Mouse (Mus musculus): ENCODE measurements around the gene Dctn5.

The Dctn5 gene

GRCm38 (mm10) chr7:122160037-122160436 lies 27.2 kb downstream of the Dctn5 start:
- no peak for DNase-seq (ENCODE audit: low spot score in 2 of 2)

- no peak for DNase-seq (ENCODE audit: low spot score in 2 of 2)
These were observed 30.9 kb downstream of the Dctn5 start for GRCm38 (mm10) chr7:122163766-122164165.

- no peak for DNase-seq (ENCODE audit: low spot score in 2 of 2)
These were observed 34.4 kb downstream of the Dctn5 start for GRCm38 (mm10) chr7:122167203-122167602.

GRCm38 (mm10) chr7:122170705-122171104 lies 37.9 kb downstream of the Dctn5 start:
- no peak for DNase-seq (ENCODE audit: low spot score in 2 of 2)

GRCm38 (mm10) chr7:122171613-122172012 lies 38.8 kb downstream of the Dctn5 start:
- DNase-seq (ENCODE audit: low spot score in 2 of 2): no peak

GRCm38 (mm10) chr7:122180720-122181119 lies 47.9 kb downstream of the Dctn5 start:
- DNase-seq (ENCODE audit: low spot score in 2 of 2): no peak

GRCm38 (mm10) chr7:122184569-122184968 lies 51.7 kb downstream of the Dctn5 start:
- DNase-seq (ENCODE audit: low spot score in 2 of 2): no peak

GRCm38 (mm10) chr7:122186043-122186442 lies 53.2 kb downstream of the Dctn5 start, which contains the start of gene Ern2:
Gene Ern2 (minus strand): TSS chr7:122186207.
- DNase-seq (ENCODE audit: low spot score in 2 of 2): no peak

GRCm38 (mm10) chr7:122189484-122189883 lies 56.6 kb downstream of the Dctn5 start:
- DNase-seq (ENCODE audit: low spot score in 2 of 2): peak; percentile 43 to 78

- no peak for DNase-seq (ENCODE audit: low spot score in 2 of 2)
These were observed 58.3 kb downstream of the Dctn5 start for GRCm38 (mm10) chr7:122191097-122191496.

GRCm38 (mm10) chr7:122193919-122194318 lies 61.1 kb downstream of the Dctn5 start:
- DNase-seq (ENCODE audit: low spot score in 2 of 2): no peak

GRCm38 (mm10) chr7:122196771-122197170 lies 63.9 kb downstream of the Dctn5 start:
- DNase-seq (ENCODE audit: low spot score in 2 of 2): no peak

GRCm38 (mm10) chr7:122197306-122197705 lies 64.5 kb downstream of the Dctn5 start:
- DNase-seq (ENCODE audit: low spot score in 2 of 2): peak; percentile 51 to 79

All from spleen, postnatal 4 days (tissue).